Mouse (Mus musculus) layer of hippocampus, adult 2 months (tissue): ENCODE measurements around the gene Hoxc4. TPM values are rescaled to one million over a fixed set of nuclear protein-coding genes. Genes with fewer than 3 reads are reported as not detected.

Experiments used
- DNase-seq, 2 experiments: peaks; one replicate each; pipeline ENCODE4 v3.0.0; 2022; ENCODE audit warnings: low spot score in 2 of 2
- H3K27ac ChIP-seq: fragments of 200-600 bp; 2 replicates; pipeline ENCODE4 v1.8.1; 2022
- H3K4me3 ChIP-seq: fragments of 200-600 bp; 2 replicates; pipeline ENCODE4 v1.8.1; 2022; ENCODE audit warnings: mild to moderate bottlenecking
- CTCF ChIP-seq: fragments of 200-600 bp; conservative IDR thresholded peaks from 2 replicates; pipeline ENCODE4 v1.8.1; 2022; ENCODE audit warnings: antibody characterized with exemption, mild to moderate bottlenecking, moderate library complexity
- long read RNA-seq, 2 experiments: library from polyadenylated mRNA; stranded (forward); transcript quantifications; one replicate each; pipeline ENCODE4 v2.0.0; 2021; ENCODE audit warnings: borderline mapping rate in 2 of 2
- total RNA-seq, 2 experiments: library from RNA; stranded (reverse); gene quantifications; 2 replicates each; pipeline ENCODE4 v1.2.3; 2021

Gene Hoxc4
- not detected for total RNA-seq
- long read RNA-seq, experiment 1 = 0 reads
- long read RNA-seq, experiment 2 = 0 reads

DNA sequence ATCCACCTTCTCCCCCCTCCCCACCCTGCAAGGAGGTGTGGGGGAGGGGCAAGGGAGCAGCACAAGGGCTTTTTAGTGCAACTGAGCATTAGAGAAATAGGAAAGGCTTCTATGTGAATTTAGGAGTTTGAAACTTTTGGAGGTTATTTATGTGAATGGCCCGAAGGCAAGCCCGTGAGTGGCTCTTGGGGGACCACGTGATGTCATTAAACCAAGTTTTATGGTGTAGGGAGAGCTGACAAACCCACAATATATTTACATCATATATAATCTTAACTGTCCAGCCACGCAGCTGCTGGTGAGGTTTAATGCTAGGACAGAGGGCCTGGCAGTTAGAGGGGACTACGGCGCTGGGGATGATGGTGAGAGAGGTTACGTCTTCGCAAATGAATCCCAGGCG lies at the start of gene Hoxc4:
Gene Hoxc4, plus strand, starts transcription at position 299 of the 400 bp plus-strand sequence.
- DNase-seq = no peak
- Histone ChIP-seq H3K4me3 (no peak within 1 kb of the TSS), H3K27ac (no peak within 1 kb of the TSS)
- no peak for TF ChIP-seq CTCF

DNA sequence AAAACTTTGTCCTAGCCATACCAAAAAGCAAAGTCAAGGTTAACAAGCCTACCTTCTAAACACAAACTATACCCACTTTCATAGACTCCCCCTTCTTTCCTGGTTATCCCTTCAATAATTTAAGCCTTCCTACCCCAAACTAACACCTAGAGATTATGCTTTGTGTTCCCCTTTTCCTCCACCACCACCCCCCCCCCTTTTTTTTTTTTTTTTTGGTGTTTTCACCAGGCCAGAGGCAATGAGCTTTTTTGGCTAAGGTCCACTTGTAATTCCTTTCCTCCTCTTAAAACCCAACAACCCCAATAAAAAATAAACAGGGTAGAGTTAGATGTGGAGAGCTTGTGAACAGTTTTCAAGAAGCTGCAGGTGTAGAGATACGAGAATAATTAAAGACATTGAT lies 49.4 kb upstream of the Hoxc4 start:
- no peak overlapping the region for H3K4me3 ChIP-seq
- TF ChIP-seq CTCF = no peak
- DNase-seq = no peak
- no peak overlapping the region for H3K27ac ChIP-seq

DNA sequence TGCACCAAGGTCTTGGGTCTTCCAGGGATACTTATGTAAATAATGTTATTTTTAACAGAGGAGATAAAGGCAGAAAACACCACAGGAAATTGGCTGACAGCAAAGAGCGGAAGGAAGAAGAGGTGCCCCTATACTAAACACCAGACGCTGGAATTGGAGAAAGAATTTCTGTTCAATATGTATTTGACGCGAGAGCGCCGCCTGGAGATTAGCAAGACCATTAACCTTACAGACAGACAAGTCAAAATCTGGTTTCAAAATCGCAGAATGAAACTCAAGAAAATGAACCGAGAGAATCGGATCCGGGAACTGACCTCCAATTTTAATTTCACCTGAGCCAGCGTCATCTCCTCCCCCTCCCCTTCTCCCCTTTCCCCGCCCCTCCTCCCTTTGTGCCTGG lies 48.0 kb upstream of the Hoxc4 start:
- Histone ChIP-seq H3K27ac (no peak overlapping the region), H3K4me3 (no peak overlapping the region)
- peak; percentile 22 to 26 for DNase-seq
- peak; percentile 74 for TF ChIP-seq CTCF

DNA sequence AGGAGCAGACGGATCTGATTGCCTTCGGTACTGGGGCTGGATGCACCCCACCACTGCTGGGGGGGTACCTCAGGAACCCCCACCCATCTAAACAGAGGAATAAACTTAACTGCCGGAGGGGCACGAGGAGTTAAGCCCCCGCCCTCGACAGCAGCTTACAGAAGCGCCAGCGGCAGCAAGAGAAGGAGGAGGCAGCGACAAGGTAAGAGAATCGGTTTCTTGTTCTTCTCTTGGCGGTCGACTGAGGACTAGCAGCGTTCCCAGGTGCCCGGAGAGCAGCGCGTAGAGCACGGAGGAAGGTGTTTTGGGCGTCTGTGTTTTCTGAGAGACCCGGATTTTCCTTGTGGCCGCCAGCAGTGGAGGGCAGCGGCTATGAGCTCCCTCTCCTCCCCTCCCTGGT lies 46.5 kb upstream of the Hoxc4 start:
- H3K4me3 ChIP-seq = no peak overlapping the region
- no peak for TF ChIP-seq CTCF
- DNase-seq = no peak
- no peak overlapping the region for H3K27ac ChIP-seq

DNA sequence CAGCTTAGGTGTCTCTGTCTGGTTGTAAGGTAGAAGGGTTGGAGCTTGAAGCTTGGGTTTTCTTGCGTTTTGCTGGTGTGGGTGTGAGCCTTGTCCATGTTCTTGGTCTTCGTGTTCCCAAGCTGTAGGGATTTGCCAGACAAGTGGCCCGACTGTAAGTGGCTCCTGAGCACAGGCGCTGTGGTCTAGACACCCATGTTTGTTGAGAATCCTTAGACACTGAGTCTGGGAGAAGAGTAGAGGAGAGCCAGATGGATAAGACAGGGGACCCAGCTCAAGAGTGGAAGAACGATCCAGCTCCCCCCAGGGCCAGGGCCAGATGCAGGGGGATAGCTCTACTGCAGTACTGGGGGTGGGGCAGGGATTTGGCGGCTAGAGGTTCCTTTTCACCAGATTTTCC lies 46.0 kb upstream of the Hoxc4 start:
- DNase-seq = no peak
- no peak for TF ChIP-seq CTCF
- H3K4me3 ChIP-seq = no peak overlapping the region
- no peak overlapping the region for H3K27ac ChIP-seq

DNA sequence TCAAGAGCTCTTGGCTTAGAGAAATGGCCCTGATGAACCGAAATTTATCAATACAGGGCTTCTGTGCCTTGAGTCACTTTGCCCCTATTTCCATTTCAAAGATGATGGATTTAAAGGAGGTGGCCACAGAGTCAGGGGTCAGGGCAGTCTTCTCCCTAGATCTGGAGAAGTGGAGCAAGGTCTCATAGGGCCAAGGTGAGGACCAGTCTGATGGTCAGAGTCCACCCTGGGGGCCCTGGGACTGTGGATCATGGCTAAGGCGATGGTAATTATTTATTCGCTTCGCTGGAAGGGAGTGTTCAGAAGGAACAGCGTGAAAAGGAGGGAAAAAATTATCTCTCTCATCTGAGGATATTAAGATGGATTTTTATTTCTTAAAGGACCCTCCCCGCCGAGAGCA lies 43.7 kb upstream of the Hoxc4 start:
- TF ChIP-seq CTCF = no peak
- H3K27ac ChIP-seq = no peak overlapping the region
- DNase-seq = no peak
- no peak overlapping the region for H3K4me3 ChIP-seq

DNA sequence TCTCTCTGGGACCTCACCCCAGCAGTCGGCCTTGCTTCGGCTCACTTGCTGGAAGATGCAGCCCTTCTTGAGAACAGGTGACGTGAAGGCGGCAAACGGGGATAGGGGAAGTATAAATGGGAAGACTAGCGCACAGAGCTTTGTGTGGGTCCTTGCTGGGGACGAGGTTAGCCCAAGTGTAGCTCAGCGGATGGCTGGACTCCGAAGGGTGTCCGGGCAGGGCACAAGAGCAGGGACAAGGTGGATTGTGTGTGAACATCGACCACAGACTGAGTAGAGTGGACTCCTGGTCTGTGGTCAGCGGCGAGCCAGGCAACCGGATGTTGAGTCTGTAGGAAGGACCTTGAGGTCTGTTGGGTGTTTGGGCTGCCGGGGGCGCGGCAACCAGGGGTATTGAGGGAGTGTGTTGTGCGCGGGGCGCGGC lies 43.0 kb upstream of the Hoxc4 start:
- DNase-seq = no peak
- H3K27ac ChIP-seq = no peak overlapping the region
- TF ChIP-seq CTCF = no peak
- no peak overlapping the region for H3K4me3 ChIP-seq

DNA sequence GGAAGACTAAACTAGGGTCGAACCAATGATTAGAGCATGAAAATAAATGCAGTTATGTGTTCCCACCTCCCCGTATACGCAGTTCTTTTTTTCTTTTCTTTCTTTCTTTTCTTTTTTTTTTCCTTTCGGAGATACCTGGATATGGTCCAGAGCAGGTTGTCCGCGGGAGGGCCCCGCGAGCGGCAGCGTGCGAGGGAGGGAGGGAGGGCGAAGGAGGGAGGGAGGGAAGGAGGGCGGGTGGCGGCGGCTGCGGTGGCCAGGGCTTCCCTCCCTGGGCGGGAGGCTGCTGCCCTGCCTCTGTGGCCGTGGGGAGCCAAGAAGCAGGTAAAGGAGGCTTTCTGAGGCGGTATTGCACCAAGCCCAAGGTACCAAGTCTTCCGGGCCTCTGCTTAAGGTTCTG lies 42.6 kb upstream of the Hoxc4 start, which contains the start of gene Hoxc9:
Gene Hoxc9, plus strand, starts transcription at position 269 of the 400 bp plus-strand sequence.
- DNase-seq = no peak
- Histone ChIP-seq H3K4me3 (no peak within 1 kb of the TSS), H3K27ac (no peak within 1 kb of the TSS)
- no peak for TF ChIP-seq CTCF

DNA sequence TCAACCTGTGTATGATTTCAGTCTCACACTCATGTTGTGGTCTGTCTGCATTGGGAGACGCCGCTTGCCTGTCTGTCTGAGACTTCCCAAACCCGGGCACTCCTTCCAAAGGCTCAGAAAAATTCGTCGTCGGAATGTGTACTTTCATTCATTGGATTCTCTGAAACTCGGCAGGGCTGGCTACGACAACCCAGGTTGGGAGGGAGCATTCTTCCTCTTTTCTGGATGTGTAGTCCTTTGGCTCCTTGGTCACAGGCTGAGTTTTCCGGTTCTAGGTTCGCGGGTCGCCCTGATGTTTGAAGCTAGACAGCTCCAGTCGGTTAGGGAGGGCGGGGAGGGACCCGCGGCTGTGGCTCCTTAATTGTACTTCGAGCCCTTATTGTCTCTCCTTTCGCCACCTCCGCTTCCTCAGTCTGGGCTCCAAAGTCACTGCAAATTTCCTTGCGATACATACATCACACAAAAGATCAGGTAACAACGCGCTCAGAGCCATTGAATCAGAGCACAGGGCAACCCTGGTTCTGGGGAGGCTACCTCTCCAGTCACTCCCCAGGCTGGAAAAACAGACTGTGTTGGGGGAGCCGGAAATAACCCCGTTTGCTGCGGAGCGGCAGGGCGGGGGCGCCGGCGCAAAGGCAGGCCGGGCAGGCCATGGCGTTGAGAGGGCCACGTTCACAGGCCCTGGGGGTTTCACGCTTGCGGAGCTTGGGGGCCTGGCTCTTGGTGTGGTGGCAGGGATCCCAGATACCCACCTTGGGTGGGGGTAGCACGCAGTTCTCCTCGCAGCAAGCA lies 41.9 kb upstream of the Hoxc4 start:
- TF ChIP-seq CTCF = no peak
- no peak overlapping the region for H3K27ac ChIP-seq

DNA sequence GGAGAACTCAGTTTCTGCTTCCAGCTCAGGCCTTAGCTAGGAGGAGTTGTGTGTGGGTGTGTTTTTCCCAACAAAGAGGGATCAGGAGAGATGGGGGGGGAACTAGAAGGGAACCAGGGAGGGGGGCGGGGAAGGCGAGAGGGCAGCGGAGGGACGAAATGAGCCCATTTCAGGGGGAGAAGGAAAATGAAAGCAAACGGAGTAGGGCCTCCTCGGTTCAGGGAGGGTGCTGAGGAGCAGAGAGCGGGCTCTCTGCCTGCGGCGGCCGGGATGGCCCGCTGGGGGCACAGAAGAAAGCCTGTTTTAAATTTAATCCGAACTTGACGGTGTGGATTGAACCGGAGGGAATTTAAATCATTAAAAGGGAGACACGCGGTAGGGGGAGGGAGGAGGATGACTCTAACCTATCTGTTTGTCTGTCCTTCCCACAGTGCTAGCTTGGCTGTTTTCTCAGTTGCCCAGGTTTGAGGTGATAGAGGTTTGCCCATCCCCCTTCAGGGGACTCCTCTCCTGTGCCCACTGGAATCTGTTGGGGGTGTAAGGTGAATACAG lies 41.2 kb upstream of the Hoxc4 start:
- H3K27ac ChIP-seq = no peak overlapping the region
- DNase-seq = no peak
- no peak overlapping the region for H3K4me3 ChIP-seq
- TF ChIP-seq CTCF = no peak

More for the DNA sequence above, 41.9 kb upstream of the Hoxc4 start:
- DNase-seq = no peak
- no peak overlapping the region for H3K4me3 ChIP-seq

DNA sequence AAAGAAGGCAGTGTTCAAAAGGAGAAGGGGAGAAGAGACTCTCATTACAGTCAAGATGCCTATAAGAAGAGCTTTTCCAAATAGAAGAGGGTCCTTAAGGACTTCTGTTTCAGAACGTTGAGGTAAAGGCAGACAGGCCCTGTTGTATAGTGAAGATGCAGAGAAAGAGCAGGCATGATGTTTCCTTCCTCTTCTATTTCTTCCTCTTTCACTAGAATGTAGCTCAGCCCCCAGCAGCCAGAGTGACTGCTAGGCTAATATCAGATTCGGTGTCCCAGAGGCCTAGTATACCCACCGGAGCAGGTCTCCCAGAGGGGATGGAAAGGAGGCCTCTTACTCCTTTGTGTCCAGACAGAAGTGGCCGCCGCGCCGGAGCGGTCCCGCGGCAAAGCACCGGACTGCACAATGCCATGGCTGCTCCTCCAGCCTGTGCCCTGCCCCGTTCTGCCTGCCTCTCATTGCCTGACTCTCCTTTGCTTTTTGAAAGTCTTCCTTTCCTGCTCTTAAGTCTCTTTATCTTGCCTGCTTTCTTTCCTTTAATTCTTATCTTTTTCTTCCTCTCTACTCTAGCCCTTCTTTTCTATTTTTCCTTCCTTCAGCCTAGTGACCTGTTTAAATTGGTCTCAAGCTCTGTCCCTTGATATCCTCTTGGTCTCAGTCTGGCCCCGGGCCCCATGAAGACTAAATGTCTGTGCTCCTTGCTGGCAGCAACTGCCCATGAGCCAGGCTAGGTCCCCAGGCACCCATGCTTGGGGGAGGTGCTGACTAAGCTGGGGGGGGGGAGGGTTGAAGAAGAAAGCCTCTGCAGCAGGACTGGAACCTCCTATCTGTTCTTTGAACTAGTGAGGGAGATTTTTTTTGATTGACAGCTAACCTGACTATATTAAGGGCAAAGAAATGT lies 39.9 kb upstream of the Hoxc4 start:
- Histone ChIP-seq H3K27ac (no peak overlapping the region), H3K4me3 (no peak overlapping the region)
- TF ChIP-seq CTCF = no peak
- DNase-seq = no peak

DNA sequence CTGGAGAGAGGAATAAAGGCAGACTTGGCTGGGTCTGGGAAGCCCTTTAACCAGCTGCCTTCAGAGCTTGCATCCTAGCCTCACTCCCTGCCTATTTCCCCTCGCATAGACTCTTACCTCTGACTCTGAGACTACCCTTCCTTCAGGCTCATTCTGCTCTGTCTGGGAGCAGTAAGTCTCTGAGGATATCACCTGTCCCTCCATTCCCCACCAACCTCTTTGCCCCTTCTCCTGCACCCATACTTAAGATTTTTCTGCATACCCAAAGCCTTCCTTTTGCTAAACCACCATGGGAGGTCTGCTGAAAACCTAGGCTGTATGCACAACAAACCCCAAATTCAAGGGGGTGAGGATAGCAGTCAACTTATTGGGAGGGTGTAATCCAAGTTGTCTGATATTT lies 38.8 kb upstream of the Hoxc4 start:
- DNase-seq = no peak
- no peak for TF ChIP-seq CTCF
- Histone ChIP-seq H3K27ac (no peak overlapping the region), H3K4me3 (no peak overlapping the region)

DNA sequence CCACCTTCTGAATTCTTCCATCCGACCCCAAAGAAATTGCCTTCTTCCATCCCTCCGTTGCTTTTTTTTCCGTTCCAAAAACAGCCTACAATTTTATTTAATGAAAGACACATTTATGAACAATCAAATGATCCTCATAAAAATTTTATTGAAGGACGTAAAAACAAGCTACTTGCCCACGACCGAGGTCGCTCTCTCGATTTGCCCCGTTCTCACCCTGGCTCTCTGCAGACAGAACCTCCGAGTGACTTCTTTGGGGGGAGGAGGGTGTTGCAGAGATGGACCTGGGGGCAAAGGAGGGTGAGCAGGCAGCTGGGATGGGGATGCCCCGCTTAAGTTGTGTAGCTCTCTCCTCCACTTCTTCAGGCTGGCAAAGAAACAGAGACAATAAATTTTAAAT lies 38.4 kb upstream of the Hoxc4 start:
- no peak for DNase-seq
- H3K27ac ChIP-seq = no peak overlapping the region
- no peak overlapping the region for H3K4me3 ChIP-seq
- TF ChIP-seq CTCF = no peak
